Mouse (Mus musculus): ENCODE data around the gene Olfr288. TPM values are rescaled to one million over a fixed set of nuclear protein-coding genes. Genes with fewer than 3 reads are reported as not detected.

Olfr288 gene
- not detected for total RNA-seq (2021)
- long read RNA-seq, experiment 1: 0 reads
- long read RNA-seq, experiment 2: 0 reads

GRCm38 (mm10) chr15:98195442-98195841, at the start of gene Olfr288:
TSS of gene Olfr288 (minus strand) at chr15:98195542.
- no peak for DNase-seq

DNA sequence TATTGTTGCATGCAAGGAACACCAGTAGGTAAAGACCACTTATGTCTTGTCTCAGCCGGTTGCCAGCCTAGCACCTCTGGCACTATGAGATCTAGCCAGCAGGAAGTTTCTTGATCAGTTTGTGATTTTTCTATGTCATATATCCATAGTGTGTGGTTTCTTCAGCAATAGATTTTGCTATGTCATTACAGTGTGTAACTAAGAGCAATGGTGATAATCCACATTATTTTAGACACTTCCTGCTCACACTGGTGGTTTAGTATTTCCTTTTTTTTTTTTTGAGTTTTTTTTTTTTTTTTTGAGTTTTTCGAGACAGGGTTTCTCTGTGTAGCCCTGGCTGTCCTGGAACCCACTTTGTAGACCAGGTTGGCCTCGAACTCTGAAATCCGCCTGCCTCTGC, 40.1 kb upstream of the Olfr288 start:
- no peak for DNase-seq

- no peak for DNase-seq
Observed at GRCm38 (mm10) chr15:98234350-98234749, 39.0 kb upstream of the Olfr288 start, which contains the start of gene Olfr286. TSS of gene Olfr286 (minus strand) at chr15:98234450.

DNA sequence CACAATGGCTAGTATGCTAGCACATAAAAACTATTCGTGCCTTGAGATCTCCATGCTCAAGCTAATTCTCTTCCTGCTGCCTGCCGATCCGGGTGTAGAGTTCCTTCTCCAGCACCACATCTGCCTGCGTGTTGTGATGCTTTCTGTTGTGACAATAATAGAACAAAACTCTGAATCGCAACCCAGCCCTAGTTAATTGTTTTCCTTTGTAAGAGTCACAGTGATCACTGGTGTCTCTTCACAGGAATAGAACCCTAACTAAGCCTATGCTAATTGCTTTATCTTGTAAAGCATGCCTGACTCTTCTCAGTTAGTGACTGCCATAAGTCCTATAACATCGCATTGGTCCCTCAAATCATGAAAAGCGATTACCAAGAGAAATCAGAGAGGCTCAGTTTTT, 30.8 kb upstream of the Olfr288 start:
- no peak for DNase-seq

- no peak for DNase-seq
Observed at GRCm38 (mm10) chr15:98225610-98226009, 30.3 kb upstream of the Olfr288 start.

DNA sequence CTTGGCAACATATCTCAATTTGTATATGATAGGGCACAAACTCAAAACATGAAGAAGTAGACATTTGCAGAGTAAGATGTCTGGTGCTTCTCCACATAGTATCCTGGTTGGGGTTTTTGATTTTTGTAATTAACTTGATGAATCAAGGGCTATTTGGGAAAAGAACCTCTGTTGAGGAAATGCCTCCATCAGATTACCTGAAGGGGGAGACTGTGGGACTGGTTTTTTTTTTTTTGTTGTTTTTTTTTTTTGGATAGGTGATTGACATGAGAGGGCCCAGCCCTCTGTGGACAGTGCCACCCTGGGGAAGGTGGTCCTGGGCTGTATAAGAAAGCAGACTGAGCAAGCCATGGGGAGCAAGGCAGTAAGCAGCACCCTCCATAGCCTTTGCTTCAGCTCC, 27.0 kb upstream of the Olfr288 start:
- no peak for DNase-seq

- no peak for DNase-seq
Observed at GRCm38 (mm10) chr15:98220877-98221276, 25.5 kb upstream of the Olfr288 start, which contains the start of the genes Gm44579 and Olfr287. TSS of gene Gm44579 (minus strand) at chr15:98220977. TSS of gene Olfr287 (minus strand) at chr15:98221056.

- no peak for DNase-seq
Observed at GRCm38 (mm10) chr15:98214130-98214529, 18.8 kb upstream of the Olfr288 start.

GRCm38 (mm10) chr15:98213336-98213870, 18.1 kb upstream of the Olfr288 start:
- DNase-seq: no peak

GRCm38 (mm10) chr15:98209676-98210075, 14.3 kb upstream of the Olfr288 start:
- no peak for DNase-seq

DNA sequence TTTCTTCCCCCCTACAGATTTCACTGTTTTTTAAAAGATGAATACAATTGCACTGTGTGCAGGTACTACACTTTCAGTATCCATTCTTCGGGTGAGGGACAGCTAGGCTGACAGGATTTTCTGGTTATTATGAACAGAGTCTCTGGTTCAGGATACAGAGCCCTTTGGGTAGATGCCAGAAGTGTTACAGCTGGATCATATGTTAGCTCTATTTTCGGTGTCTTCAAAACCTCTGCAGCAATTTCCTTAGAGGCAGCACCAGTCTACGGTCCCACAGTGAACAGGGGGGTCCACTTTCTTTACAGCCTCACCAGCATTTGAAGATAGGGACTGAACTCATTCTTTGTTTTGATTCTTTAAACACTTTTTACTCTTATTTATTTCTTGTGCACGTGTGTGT, 10.9 kb downstream of the Olfr288 start:
- DNase-seq: no peak

- DNase-seq: no peak
Observed at GRCm38 (mm10) chr15:98181856-98182570, 13.3 kb downstream of the Olfr288 start.

GRCm38 (mm10) chr15:98181132-98181711, 14.1 kb downstream of the Olfr288 start:
- peak; percentile 96 for DNase-seq

DNA sequence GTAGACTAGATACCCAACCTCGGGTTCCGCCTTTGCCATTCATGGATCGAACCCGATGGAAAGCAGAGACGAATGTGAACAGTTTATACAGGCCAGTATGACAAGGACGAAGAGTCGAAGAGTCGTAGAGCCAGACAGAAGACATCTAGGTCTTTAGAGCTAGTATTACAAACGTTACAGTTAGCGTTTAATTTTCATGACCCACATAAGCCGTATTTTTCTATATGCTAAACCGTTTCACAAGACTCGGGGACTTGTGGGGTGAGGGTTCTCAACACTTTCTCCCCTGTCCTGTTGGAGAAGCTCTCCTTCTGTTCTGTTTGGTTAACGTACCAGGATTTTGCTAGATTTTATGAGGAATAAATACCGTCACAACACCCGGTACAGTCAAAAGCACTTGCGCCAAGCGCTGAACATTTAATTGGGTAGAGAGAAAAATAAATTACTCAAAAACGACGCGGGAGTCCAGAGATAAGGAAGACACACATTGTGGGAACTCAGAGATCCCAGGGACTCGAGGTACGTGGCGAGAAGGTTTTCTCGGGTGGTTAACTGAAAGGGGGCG, 14.7 kb downstream of the Olfr288 start:
- DNase-seq: no peak

DNA sequence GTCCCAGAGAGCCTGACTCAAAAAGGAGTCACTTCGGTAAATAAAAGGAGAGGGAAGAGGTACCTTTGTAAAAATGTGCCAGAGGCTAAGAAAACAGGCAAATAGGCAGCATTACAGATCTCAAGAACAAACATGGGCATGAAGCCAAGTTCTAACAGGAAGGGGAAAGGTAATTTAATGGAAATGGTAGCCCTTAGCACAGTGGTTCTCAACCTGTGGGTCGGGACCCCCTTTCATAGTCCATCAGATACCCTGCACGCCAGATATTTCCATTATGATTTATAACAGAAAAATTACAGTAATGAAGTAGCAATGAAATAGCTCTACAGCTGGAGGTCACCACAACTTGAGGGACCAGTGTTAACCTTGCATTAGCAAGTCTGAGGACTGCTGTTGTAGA, 18.0 kb downstream of the Olfr288 start:
- DNase-seq: no peak

GRCm38 (mm10) chr15:98173821-98174220, 21.5 kb downstream of the Olfr288 start:
- DNase-seq: no peak

DNA sequence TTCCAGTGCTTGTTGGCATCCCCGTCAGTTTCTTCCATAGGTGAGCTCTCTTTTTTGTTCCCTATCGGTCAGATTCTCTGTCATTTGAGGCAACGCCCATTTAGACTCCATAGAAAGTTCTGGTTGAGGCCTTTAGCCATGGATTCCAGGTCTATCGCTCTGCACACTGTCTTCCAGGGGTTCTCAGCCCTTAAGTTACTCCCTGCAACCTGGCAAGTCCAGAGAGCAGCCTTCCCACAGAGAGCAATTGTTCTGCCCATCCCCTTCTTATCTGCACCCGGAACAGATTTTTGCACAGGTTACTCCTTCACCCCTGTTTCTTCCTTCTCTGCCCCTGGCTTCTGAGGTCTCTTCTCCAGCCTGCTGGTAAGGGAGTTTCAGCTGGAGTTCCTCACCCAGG, 23.2 kb downstream of the Olfr288 start:
- DNase-seq: no peak

- DNase-seq: no peak
Observed at GRCm38 (mm10) chr15:98170917-98171316, 24.4 kb downstream of the Olfr288 start.

GRCm38 (mm10) chr15:98170365-98170764, 25.0 kb downstream of the Olfr288 start:
- DNase-seq: no peak

- DNase-seq: no peak
Observed at GRCm38 (mm10) chr15:98168622-98169004, 26.7 kb downstream of the Olfr288 start.

- no peak for DNase-seq
Observed at GRCm38 (mm10) chr15:98167645-98168621, 27.4 kb downstream of the Olfr288 start.
